Mouse (Mus musculus) thymus, postnatal 36 days (tissue): ENCODE measurements around the gene Gm28363.
"Not testable (repeated sequence)": the region's sequence is repeated elsewhere in the genome, so short reads cannot be mapped to it uniquely, and the experiment has no call there.

Source experiments
- DNase-seq, 2 experiments: peaks; one replicate each; pipeline ENCODE4 v3.0.0; 2022; ENCODE audit warnings: mixed read lengths in 2 of 2

Gm28363 gene

DNA sequence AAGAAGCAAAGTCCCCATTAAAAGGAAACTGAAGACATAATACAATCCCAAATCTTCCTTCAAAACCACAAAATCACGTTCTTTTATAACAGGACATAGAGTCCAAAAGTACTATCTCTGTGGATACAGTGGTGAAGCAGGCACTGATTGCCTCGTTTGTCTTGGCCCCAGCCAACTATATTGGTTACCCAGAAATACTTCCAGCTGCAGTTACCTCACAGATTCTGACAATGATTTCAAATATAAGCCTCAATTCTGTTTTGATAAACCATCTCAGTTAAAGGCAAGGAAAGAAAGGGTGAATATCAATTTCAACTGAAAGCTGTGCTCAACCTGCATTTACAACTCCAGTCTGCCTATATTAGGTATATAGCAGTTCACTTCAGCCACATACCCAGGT is at the start of gene Gm28363:
Gm28363 (plus strand) TSS at position 301 of the 400 bp plus-strand sequence.
- not testable (repeated sequence) for DNase-seq

DNA sequence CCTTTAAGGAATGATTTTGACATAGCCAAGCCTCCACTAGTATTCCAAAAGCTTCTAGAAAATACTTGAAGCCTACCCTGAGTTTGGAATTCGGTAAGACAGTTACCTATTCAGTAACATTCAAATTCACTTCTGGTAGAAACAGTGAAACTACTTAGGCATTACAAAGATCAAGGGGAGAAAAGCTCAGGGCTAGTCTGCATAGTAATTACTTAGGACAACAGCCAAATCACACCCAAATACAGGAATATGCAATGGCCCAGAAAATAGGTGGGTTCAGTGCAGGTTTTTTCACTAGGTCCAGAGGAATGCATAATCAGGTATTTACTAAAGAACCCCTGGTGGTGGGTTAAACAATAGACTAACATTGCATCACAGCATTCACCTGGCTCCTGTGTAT is 46.7 kb upstream of the Gm28363 start:
- not testable (repeated sequence) for DNase-seq
